Mouse (Mus musculus) G1E (cell line): ENCODE data around the gene Galnt15.

Experiments
- CTCF ChIP-seq: IDR thresholded peaks from 2 replicates; pipeline ENCODE4 v1.5.1; 2012; ENCODE audit warnings: low read depth, low read length, inconsistent platforms, mixed read lengths
- GATA1 ChIP-seq: IDR thresholded peaks from 2 replicates; pipeline ENCODE4 v1.6.1; 2012; ENCODE audit warnings: borderline replicate concordance, low read length, inconsistent platforms, mixed read lengths
- GATA2 ChIP-seq: IDR thresholded peaks from 2 replicates; pipeline ENCODE4 v1.6.1; 2012; ENCODE audit warnings: low read depth, low read length, inconsistent platforms, borderline replicate concordance
- POLR2AphosphoS5 ChIP-seq: IDR thresholded peaks from 2 replicates; pipeline ENCODE4 v1.6.1; 2012; ENCODE audit warnings: low read depth, low read length, inconsistent platforms; ENCODE audit not compliant: insufficient replicate concordance
- TAL1 ChIP-seq: conservative IDR thresholded peaks from 2 replicates; pipeline ENCODE4 v1.6.1; 2012; ENCODE audit warnings: low read depth, low read length, inconsistent platforms, mixed read lengths

- no peak for TF ChIP-seq CTCF
- no peak for TF ChIP-seq GATA1
- no peak for TF ChIP-seq TAL1
- TF ChIP-seq GATA2, result no peak
- TF ChIP-seq POLR2AphosphoS5, result no peak
Measured at GRCm38 (mm10) chr14:32046357-32046756, 17.6 kb downstream of the Galnt15 start.
